Mouse (Mus musculus) megakaryocyte, embryonic 14.5 days (primary cell): ENCODE measurements around the gene Pitpnm3. TPM values are rescaled to one million over a fixed set of nuclear protein-coding genes. Genes with fewer than 3 reads are reported as not detected.

ENCODE experiments used
- H3K27me3 ChIP-seq: replicated peaks from 2 replicates; pipeline ENCODE3; 2012; ENCODE audit warnings: inconsistent platforms
- H3K36me3 ChIP-seq: replicated peaks from 2 replicates; pipeline ENCODE3; 2012; ENCODE audit warnings: low read length, inconsistent platforms, mixed read lengths
- H3K4me1 ChIP-seq: 2 replicates; pipeline ENCODE4 v1.6.1; 2012; ENCODE audit warnings: inconsistent platforms
- H3K4me3 ChIP-seq: replicated peaks from 2 replicates; pipeline ENCODE3; 2012; ENCODE audit warnings: moderate library complexity, mild to moderate bottlenecking, inconsistent platforms
- H3K9me3 ChIP-seq: 2 replicates; pipeline ENCODE4 v1.6.1; 2012; ENCODE audit warnings: inconsistent platforms
- FLI1 ChIP-seq: IDR thresholded peaks from 2 replicates; pipeline ENCODE4 v1.6.1; 2012; ENCODE audit warnings: low read length, inconsistent platforms, mixed read lengths
- GATA1 ChIP-seq: IDR thresholded peaks from 3 replicates; pipeline ENCODE4 v1.6.1; 2012; ENCODE audit warnings: mixed read lengths, low read length, inconsistent platforms, borderline replicate concordance
- polyA plus RNA-seq: library from polyadenylated mRNA; stranded (reverse); fragments of >175 nt; gene quantifications from 2 replicates; pipeline ENCODE4 v1.2.3, GENCODE M21; 2012; ENCODE audit warnings: low replicate concordance; ENCODE audit not compliant: insufficient read depth

Gene Pitpnm3
- polyA plus RNA-seq, 1 experiment, result 0.07 TPM

GRCm38 (mm10) chr11:72026516-72026915 is 109.1 kb downstream of the Pitpnm3 start:
- Histone ChIP-seq H3K9me3 (no peaks in the 10 kb centered on the region), H3K4me1 (peaks cover 26% of the 10 kb centered on the region), H3K36me3 (no peaks in the 10 kb centered on the region)

GRCm38 (mm10) chr11:72025843-72026242 is 109.7 kb downstream of the Pitpnm3 start:
- H3K36me3 ChIP-seq, result no peaks in the 10 kb centered on the region
- no peak overlapping the region for H3K4me3 ChIP-seq
- peaks cover 51% of the 10 kb centered on the region for H3K27me3 ChIP-seq
- H3K4me1 ChIP-seq, result peaks cover 32% of the 10 kb centered on the region
- no peaks in the 10 kb centered on the region for H3K9me3 ChIP-seq
- TF ChIP-seq FLI1, result no peak
- no peak for TF ChIP-seq GATA1

More at GRCm38 (mm10) chr11:72026516-72026915, 109.1 kb downstream of the Pitpnm3 start:
- Histone ChIP-seq H3K27me3 (peaks cover 49% of the 10 kb centered on the region), H3K4me3 (no peak overlapping the region)
- TF ChIP-seq GATA1 (no peak), FLI1 (no peak)

GRCm38 (mm10) chr11:72024193-72024781 is 111.3 kb downstream of the Pitpnm3 start:
- Histone ChIP-seq H3K27me3 (peaks cover 51% of the 10 kb centered on the region), H3K4me1 (peaks cover 33% of the 10 kb centered on the region), H3K36me3 (no peaks in the 10 kb centered on the region), H3K9me3 (0 out of 2 replicates have a peak, but pooled peaks cover 6% of the 10 kb centered on the region), H3K4me3 (no peak overlapping the region)
- TF ChIP-seq FLI1 (no peak), GATA1 (no peak)

GRCm38 (mm10) chr11:72023581-72023980 is 112.0 kb downstream of the Pitpnm3 start:
- 0 out of 2 replicates have a peak, but pooled peaks cover 6% of the 10 kb centered on the region for H3K9me3 ChIP-seq
- H3K36me3 ChIP-seq, result no peaks in the 10 kb centered on the region
- no peak for TF ChIP-seq FLI1
- TF ChIP-seq GATA1, result no peak
- H3K4me3 ChIP-seq, result no peak overlapping the region
- H3K27me3 ChIP-seq, result peaks cover 45% of the 10 kb centered on the region
- H3K4me1 ChIP-seq, result peaks cover 29% of the 10 kb centered on the region

GRCm38 (mm10) chr11:72022827-72023226 is 112.8 kb downstream of the Pitpnm3 start:
- no peak for TF ChIP-seq FLI1
- H3K9me3 ChIP-seq, result 0 out of 2 replicates have a peak, but pooled peaks cover 6% of the 10 kb centered on the region
- peaks cover 44% of the 10 kb centered on the region for H3K27me3 ChIP-seq
- H3K4me1 ChIP-seq, result peaks cover 29% of the 10 kb centered on the region
- H3K36me3 ChIP-seq, result no peaks in the 10 kb centered on the region
- H3K4me3 ChIP-seq, result no peak overlapping the region

GRCm38 (mm10) chr11:72021015-72021414 is 114.6 kb downstream of the Pitpnm3 start:
- H3K4me1 ChIP-seq, result peaks cover 29% of the 10 kb centered on the region
- no peak for TF ChIP-seq FLI1
- TF ChIP-seq GATA1, result no peak
- peaks cover 33% of the 10 kb centered on the region for H3K27me3 ChIP-seq

GRCm38 (mm10) chr11:72017253-72017601 is 118.4 kb downstream of the Pitpnm3 start:
- TF ChIP-seq FLI1 (no peak), GATA1 (no peak)
- Histone ChIP-seq H3K4me3 (no peak overlapping the region), H3K36me3 (no peaks in the 10 kb centered on the region), H3K27me3 (peaks cover 44% of the 10 kb centered on the region), H3K9me3 (0 out of 2 replicates have a peak, but pooled peaks cover 6% of the 10 kb centered on the region), H3K4me1 (peaks cover 13% of the 10 kb centered on the region)

More at GRCm38 (mm10) chr11:72021015-72021414, 114.6 kb downstream of the Pitpnm3 start:
- Histone ChIP-seq H3K4me3 (no peak overlapping the region), H3K9me3 (0 out of 2 replicates have a peak, but pooled peaks cover 6% of the 10 kb centered on the region), H3K36me3 (no peaks in the 10 kb centered on the region)

- H3K4me1 ChIP-seq, result peaks cover 10% of the 10 kb centered on the region
- 0 out of 2 replicates have a peak, but pooled peaks cover 6% of the 10 kb centered on the region for H3K9me3 ChIP-seq
- H3K27me3 ChIP-seq, result peaks cover 47% of the 10 kb centered on the region
- H3K36me3 ChIP-seq, result no peaks in the 10 kb centered on the region
- no peak overlapping the region for H3K4me3 ChIP-seq
- TF ChIP-seq GATA1 (no peak), FLI1 (no peak)
Observed at GRCm38 (mm10) chr11:72016518-72017252, 118.9 kb downstream of the Pitpnm3 start.

GRCm38 (mm10) chr11:72014674-72015073 is 120.9 kb downstream of the Pitpnm3 start:
- no peaks in the 10 kb centered on the region for H3K9me3 ChIP-seq
- H3K4me3 ChIP-seq, result no peak overlapping the region
- H3K36me3 ChIP-seq, result no peaks in the 10 kb centered on the region
- TF ChIP-seq FLI1, result no peak
- TF ChIP-seq GATA1, result no peak
- H3K27me3 ChIP-seq, result peaks cover 47% of the 10 kb centered on the region
- H3K4me1 ChIP-seq, result peaks cover 3% of the 10 kb centered on the region; the same call in 1 of the 2 replicates

- H3K27me3 ChIP-seq, result peaks cover 51% of the 10 kb centered on the region
- no peaks in the 10 kb centered on the region for H3K9me3 ChIP-seq
- H3K36me3 ChIP-seq, result no peaks in the 10 kb centered on the region
- peaks cover 3% of the 10 kb centered on the region; the same call in 1 of the 2 replicates for H3K4me1 ChIP-seq
- no peak overlapping the region for H3K4me3 ChIP-seq
- TF ChIP-seq FLI1, result no peak
- TF ChIP-seq GATA1, result no peak
Observed at GRCm38 (mm10) chr11:72011955-72012354, 123.6 kb downstream of the Pitpnm3 start.
